Mouse (Mus musculus) NIH3T3 (cell line): ENCODE measurements at regions not wholly inside any gene's neighbourhood (a gene's known extent, or its start where the extent isn't known, plus 50 kb on each side); places are given as distances from the start of the nearest gene placed in this dataset.

ENCODE experiments used
- DNase-seq: peaks from one replicate; pipeline ENCODE4 v3.0.0-alpha.2; 2012; ENCODE audit warnings: low read depth

DNA sequence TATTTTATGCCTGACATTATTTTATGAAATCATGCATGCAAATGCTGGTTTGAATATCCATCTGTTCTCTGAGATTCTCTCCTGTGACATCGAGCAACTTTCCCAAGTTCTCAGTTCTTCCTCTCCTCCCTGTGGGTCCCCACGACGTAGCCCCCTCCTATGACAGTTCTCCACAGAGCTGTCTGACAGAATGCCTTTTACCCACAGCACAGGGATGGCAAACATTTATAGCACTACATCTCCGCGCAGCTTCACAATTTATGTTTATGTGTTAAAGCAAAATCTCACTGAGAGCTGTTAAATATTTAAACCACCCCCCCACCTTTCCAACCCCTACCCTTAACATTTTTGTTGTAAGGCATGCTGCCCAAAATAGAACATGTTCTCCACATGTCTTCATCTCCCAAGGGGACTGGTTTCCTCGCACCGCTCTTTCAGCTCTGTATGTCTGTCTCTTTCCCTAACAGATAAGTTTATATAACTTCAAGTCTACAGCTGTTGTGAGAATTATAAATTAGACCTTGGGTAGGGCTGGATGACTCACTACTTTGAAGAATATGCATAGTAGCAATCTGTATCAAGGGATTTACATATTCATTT is 63.5 kb upstream of the Ndst3 start:
- peak; percentile 33 for DNase-seq

DNA sequence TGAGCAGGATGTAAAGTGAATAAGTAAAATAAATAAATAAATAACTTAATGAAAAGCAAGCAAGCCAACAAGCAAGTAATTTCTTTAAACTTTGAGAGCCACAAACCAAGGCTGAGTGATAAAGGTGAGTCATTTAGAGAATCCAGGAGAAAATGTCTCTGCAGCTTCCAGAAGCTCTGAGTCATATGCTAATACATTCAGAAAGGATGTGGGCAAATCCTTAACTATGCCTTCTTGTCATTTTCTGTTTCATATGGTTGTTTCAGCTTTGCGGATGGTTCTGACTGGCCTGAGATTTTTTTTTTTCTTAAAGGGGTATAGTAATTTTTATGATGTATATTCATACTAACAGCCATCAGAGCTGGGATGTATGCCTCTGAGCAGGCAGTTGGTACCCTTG is 64.3 kb upstream of the Ndst3 start:
- DNase-seq, result peak; percentile 65

DNA sequence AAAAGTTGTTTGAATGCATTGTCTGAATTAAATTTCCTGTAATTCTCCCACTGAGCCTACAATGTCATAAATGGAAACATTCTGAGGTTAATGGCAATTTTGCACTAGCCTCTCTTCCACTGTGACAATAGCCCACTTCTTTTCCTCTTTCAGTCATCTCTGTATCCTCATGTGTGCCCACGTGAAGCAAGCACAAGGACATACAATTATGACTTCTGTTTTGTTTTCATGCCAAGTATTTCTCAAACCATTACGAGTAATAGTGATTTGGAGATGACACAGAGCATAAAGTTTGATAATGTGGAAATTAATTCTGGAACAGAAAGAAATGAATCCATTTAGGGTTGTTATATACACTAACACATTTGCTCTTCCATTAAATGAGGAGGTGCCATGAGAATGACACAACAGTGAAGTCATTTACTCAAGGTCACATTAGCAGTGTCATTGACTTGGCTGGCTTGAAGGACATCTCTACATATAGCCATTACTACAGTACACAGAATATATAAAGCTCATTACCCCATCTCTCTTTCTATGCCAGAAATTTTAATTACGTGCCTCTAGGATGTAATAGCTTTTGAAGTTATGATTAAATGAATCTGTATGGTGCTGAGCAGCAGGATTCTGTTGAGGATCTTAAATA is 75.4 kb upstream of the Ndst3 start:
- DNase-seq, result no peak

DNA sequence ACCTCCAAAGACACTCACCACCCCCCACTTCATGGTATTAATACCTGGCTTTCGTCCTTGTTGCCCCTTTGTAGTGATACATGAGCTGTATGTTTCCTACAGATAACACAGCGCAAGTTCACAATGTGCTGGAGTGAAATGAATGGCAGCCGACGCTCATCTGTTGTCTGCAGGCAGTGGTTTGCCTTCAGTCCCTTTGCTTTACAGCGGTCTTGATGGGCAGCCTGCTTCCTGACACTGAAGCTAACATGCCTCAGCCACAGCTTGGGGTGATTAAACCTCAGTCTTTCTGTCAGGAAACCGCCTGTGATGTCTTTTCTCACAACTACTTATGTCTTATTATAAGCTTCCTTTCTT is 75.9 kb upstream of the Ndst3 start:
- DNase-seq, result no peak

DNA sequence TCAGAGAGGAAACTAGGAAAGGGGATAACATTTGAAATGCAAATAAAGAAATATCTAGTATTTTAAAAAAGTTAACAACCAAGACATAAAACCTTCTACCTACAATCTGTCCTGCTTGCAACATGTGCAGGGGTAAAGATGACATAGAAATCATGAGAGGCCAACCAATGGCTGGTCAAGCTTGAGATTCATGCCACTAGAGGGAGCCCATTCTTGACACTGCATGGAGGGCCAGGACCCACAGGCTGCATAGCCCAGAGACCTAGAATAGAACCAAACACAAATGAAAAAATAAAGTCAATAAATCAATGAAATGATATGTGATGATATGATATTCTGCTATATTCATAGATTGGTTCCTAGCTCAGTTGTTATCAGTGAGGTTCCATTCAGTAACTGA is 89.9 kb upstream of the Ndst3 start:
- DNase-seq, result peak; percentile 48

DNA sequence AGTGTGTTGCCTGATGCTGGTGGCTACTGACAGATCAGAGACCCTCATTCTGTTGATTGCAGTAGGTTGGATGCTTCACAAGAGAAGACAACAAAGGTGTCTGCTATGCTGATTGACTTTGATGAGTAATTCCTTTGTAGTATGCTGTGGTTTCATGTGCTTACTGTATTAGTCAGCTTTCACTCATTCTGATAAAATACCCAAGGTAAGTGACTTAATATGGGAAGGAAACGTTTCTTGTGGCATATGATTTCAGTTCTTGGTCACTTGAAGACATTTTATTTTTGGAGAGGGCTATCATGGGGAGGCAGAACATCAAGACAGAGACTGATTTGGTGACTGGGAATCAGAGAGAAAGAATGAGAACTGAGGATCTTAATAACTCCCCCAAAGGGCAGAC is 90.9 kb upstream of the Ndst3 start:
- DNase-seq, result no peak

DNA sequence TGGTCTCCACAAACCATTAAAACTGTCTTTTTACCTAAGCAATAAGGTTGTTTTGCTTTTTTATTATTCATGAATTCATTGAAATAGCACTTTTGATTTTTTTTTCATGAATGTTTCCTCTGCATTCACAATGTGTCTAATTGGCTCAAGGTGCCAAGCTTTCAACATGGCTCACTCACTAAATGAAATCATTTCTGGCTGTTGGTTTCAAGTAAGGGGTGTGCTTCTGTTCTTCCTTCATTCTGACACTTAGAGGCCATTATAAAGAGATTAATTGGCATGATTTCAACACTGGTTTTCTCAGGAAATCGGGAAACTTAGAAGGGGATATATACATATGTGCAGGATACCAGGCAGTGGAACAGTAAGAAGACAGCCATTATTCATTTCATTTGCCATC is 93.5 kb upstream of the Ndst3 start:
- DNase-seq, result no peak

DNA sequence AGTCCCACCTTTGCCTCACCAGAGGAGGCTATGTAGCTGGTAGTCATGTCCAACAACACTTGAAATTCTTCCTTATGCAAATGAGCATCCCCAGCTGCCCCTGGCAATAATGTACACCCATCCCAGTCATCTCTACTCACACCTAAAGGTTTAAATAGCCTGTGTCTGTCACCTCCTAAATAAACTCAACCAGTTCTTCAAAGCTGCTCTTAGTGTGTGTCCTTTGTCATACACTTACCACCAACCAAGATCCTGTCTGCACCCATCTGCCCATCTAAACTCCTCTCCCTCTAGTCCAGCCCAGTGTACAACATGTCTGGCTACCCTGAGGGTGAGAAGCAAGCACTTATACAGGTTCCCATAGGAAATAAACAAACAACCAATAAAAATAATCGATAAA is 103.4 kb upstream of the Ndst3 start:
- no peak for DNase-seq

DNA sequence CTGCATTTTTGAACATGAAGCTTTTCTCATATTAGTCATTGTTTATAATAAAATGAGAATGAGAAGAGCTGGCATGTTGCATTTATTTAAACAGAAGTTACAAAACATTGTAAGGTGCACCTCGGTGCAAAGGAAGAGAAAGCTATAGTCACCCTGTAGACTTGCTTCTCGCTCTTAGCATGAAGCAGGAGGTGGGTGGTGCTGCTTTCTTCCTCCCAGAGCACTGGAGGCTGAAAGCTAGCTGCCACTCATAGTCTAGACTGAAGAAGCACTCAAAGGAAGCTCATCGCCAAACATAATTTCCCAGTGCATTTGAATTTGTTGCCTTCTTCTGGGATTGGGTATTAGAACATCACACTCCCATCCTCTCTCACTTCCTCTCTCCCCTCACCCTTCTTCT is 114.7 kb upstream of the Ndst3 start:
- DNase-seq, result no peak

DNA sequence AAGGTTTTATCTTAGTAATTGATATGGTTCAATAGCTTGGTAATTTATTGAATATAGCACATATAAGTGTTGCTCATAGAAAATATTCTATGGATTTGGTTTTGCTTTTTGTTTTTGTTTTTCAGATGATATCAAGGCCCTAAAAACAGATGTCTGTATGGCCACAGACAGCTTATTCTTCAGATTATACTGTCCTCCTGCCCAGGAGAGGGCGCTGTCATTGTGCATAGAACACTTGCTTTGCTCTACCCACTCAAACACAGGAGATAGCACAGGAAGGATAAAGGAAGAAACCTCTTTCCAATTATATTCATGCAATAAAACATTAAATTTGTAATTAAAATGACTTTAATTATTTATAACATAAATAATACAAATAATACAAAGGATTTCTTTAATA is 115.4 kb upstream of the Ndst3 start:
- DNase-seq, result no peak

DNA sequence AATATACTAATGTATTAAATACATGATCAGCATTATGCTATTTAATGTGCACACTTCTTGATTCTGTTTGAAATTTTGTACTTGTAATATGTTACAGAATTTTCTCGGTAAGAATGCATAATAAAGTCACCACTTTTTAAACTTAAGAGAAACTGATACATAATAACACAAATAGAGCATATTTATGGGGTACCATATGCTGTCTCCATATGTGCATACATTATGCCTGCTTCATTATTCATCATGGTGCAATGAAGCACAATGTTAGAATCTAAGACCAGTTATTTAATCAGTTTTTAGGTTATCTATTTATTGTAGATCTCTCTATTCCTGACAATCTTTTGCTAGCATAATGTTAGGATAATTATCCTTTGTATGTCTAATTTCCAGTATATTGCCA is 115.9 kb upstream of the Ndst3 start:
- no peak for DNase-seq

DNA sequence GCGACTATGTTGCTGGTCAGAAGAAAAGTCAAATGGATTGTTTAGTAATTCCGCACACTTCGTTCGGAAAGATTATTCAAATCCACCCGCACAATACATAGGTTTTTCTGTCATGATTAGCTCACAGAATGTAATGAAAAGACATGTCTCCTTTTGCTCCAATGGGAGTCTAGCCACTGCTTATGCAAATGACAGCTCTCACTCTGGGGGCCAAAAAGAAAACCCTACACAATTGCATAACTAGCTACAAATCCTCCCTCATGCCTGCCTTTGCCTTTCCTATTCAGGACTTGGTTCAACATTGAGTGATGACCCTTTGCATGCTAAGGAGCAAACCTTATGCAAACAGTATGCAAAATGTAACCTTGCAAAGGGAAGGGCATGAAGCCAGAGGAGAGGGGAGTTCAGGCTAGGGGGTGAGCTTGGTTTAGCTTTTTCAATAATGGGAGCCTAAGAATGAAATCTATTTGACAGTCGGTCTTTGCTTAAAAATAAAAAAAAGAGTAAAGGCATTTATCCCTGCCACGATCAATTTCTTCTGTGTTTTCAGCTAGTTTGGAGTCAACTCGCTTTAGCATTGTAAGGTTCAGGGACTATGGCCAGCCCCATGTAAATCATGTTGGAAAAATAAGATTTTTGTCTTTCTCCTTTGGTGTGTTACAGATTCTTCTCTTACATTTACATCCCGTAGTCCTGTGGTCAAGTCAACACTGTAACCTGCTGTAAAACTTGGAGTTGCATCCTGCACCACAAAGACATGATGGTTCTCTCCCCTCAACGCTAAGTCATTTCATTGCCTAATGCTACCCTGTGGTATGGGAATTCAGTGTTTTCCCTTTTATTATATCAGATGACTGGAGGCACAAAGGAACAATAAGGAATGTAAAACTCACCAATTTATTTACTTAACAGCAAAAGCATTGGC is 119.6 kb upstream of the Ndst3 start:
- no peak for DNase-seq

DNA sequence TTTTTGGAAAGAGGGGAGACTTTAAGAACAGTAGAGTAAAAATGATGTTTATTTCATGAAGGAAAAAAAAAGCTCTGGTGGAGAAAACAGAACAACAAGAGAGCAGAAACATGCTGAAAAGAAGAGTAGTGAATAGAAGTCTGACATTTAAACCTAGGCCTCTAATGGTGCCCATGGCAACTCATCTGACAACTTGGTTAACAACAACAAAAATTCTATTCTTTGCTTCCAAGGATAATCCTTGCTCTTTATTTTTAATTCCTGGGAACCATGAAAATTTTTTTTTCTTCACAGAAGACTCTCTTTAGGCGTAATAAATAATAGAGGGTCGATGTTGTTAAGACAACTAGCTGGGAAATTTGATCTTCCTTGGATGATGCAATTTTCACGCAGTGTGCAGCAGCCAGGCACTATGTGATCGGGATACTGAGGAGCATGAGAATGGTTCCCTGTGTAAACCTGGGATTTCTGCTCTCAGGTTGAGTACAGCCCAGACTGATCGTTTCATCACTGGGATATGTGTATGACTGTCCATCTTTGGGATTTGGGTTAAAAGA is 120.4 kb upstream of the Ndst3 start:
- peak; percentile 9 for DNase-seq

DNA sequence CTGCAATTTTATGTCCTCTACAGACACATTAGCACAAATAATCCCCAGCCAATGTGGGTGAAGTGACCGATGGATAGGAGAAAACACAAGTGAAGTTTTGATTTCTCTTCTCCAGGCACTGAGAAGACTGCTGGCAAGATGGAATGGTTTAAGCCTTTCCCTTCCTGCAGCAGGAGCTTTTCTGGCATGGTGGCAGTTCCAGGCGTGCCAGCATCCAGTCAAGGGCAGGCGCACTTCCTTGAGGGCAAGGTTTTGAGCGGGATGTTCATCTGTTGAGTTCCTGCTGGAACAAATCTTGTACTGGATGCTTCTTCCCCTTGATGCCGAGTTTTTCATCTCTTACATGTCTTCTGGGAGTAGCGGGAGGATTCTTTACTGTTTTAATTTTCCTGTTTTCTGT is 138.1 kb upstream of the Ndst3 start:
- no peak for DNase-seq

DNA sequence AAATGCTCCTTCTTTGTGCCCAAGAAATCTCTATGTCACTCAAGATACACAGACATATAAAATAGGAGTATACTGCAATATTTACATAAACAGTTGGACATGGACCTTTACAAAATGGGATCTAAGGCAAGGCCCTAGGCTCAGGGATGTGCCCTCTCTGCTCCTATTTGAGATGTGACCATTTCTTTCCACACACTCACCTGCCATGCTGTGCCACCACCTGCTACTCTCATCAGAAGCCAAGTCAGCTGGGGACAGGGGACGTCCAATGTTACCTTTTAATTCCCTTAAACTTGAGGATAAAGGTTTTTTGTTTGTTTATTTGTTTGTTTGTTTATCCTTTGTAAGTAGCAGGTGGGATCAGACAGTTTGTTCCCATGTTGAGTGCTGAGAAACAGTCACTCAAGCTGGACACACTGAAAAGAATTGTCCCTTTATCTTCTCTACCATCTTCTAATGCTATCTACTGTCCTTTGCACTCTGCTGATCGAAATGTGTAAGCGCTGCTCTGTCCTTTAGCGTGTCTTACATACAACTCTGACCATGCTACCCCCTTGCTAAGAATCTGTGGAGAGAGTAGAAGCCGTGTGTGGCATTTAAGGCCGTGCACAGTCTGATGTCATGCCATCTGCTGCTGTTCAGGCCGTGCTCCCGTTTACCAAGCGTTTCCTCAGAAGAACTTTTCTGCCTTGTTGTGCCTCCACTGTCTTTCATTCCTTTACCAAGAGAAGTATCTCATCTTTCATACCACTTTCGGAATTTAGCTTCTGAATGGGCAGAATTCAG is 147.9 kb upstream of the Ndst3 start:
- no peak for DNase-seq

DNA sequence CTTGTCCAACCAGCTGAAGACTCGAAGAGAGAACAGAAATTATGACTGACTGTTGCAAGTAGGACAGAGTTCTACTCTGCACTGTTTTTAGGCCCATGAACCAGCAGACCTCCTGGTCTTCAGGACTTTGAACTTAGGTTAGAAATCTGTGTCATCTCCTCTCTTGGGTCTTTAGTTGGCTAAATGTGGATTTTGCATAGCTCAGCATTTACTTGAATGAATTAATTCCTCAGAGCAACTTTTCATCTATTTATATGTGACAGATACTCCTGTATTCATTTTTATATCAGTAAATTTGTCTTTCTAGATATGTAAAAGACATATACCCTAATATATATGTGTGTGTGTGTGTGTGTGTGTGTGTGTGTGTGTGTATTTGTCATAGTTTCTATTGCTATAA is 155.9 kb upstream of the Ndst3 start:
- DNase-seq, result no peak

DNA sequence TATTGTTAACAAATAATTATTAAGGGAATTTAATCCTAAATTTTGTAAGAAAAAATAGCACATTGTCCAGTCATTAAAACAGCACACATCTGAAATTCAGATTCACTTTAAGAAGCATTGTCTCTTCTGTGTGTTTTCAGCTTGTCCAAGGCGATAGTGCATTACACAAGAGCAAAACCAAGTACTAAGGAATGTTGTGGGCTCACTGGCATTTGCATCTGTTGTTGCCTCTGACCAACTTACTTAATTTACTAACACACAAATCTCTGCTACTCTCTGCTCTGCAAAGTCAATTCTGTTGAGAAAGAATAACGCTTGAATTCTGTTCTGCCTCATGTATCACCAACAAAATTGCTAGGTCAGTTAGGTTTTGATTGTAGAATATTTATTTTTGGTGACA is 158.0 kb upstream of the Ndst3 start:
- peak; percentile 28 for DNase-seq

DNA sequence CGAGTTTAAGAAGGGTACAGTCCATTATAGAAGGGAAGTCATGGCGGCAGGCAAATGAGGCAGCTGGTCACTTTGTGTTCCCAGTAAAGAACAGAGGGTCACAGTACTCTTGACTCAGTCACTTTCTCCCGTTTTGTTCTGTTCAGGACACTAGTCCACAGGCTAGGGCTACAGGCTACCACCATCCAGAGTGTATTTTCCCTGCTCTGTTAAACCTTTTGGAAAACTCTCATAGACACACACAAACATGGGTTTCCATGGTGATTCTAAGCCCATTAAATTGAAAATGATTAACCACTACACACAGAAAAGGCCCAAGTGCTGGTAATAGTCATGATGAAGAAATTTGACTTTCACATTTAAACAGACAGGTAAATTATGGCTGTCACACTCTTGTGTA is 162.2 kb upstream of the Ndst3 start:
- DNase-seq, result no peak

DNA sequence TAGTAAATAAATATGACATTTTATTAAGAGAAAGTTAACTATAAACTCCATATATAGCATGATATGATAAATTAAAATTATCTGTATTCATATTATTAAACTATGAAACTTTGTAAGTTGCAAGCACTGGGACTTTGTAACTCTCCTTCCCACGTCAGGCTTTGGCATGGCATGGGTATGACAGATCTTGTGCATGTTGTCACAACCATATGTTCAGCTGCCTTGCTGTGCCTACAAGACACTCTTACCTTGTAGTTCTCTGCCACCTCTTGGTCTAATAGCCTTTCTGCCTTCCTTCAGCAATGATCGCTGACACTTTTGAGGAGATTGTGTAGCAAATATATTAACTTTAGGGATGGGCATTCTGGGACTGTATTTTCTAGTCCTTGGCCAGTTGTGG is 183.1 kb upstream of the Ndst3 start:
- DNase-seq, result no peak

DNA sequence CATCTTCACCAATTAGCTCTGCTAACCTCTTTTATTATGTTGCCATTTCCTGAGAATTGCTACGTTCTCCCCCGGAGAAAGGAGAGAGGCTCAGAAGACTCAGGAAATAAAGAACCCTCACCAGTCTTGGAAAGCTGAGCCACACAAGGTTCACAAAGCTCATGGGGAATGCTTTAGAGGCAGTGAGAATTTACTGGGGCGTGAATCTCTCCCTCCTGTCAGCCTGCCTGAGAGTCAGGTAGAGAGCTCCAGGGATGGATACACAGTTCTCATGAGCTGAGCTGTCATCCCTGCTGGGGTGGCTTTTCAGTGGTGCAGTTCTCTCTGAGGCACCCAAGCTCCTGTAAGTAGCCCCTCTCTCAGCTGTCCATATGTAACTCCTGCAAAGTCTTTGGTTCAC is 203.0 kb upstream of the Ndst3 start:
- DNase-seq, result no peak

DNA sequence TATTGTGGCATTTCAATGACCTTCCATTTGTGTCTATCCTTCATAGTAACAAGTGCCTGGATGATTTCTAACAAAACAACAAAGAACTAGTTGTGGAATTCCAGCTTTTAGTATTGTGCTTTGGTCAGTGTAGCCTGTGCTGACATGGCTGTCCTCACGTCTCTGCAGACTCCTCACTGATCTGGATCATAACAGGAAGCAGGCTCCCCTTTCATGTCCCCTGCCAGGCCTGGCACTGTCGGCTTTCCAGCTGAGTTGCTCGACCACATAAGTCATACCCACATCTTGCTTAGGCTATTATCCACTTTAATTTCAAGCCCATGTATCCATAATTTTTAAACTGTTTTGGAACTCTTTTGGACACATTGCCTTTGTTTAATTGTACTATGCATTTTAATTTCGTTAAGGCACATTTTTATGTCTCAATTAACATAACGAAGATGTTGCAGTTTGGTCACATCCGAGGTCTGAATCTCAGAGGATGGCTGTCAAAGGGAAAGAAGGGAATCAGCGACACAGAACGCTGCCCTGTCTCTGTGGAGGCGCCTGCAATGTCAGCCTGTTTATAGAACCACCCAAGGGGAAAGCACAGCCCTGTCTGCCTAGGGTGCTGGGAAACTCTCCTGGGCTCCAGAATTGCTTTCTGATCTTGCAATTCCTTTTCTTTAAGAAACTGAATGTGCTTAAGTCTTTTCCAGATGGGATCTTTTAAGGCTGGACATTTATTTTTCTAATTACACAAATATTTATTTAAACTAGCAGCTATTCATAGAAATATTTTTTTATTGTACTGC is 215.5 kb upstream of the Ndst3 start:
- no peak for DNase-seq

DNA sequence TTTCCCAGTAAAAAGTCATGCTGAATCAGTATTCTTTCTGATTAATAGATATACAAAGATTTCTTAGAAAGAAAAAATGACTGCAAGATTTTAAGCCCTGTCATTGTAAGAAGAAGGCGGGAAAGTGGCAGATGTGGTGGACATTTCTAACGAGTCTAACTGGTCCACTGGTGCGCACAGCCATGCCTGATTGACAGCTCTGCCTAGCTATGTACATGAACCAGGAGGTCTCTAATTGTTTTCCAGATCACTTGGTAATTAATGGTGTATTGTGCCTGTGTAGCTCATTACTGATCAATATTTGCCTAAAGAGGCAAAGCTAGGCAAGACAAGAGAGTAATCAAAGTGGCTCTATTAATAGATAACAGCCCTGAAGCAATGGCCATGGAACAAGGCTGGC is 227.5 kb upstream of the Ndst3 start:
- no peak for DNase-seq
